Mouse (Mus musculus) cerebellum, adult (tissue): ENCODE data around the gene Cntn4.

Experiments used
- ATAC-seq: cut with Nextera tagmentation; 2 replicates; pipeline ENCODE4 v1.9.2; 2017; ENCODE audit warnings: mild to moderate bottlenecking, moderate library complexity, mixed read lengths; ENCODE audit not compliant: insufficient number of reproducible peaks, low FRiP score, low TSS enrichment

The Cntn4 gene

DNA sequence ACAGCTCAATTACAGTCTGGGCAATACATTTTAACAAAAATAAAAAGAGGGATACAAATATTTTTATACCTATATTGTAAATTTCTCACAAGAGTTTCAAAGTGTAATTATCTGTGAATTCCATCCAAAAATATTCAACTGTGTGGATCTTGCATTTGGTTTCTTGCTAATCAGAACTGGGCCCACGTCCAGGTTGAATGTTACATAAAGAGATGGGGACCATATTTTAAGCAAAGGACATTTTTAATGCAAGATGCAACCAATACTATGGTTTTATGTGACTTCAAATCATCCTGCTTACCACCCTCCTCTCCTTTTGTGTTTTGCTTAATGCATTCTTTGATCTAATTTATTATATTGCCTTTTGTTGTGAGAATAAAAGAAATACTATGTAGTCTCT lies 378.7 kb downstream of the Cntn4 start:
- no peak for ATAC-seq

DNA sequence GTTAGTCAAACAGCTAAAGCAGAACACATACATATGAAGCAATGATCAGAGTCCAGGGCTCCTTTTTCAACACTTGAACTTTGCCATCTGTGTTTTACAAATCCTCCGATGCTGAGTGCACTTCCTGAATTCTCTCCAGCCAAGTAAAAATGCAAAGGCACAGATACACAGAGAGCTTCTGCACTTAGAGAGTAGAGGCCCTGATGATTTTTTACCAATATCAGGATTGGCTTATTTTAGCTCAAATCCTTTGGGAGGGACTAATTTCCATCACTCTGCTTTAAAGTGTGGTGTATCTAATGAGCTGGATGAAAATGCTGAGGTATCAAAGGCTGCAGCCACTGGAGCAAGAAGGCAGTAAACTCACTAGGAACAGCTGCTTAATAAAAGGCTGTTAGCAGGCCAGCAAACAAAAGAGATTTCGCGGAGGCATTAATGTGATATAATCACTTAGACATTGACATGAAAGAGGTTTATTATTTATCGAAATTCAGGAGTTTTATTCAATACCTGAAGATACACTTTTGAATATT lies 400.7 kb downstream of the Cntn4 start:
- ATAC-seq: 0 out of 2 replicates have a peak, but pooled peaks have one; percentile 6

DNA sequence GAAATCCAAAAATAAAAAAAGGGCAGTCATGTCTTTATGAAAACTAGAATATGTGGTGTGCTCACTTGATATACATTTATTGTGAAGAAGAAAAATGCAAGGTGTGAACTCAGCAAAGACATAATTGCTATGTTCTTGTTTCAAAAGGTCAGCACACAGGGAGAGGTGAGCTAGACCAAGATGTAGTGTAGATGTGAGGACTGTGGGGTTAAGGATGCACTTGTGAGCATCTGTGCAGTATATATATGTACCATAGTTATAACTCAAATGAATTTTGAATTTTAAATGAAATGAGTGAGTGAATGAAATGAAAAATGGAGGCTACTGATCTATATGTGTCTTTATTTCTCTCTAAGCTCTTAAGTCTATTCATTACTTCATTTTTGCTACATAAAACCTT lies 401.2 kb downstream of the Cntn4 start:
- no peak for ATAC-seq

DNA sequence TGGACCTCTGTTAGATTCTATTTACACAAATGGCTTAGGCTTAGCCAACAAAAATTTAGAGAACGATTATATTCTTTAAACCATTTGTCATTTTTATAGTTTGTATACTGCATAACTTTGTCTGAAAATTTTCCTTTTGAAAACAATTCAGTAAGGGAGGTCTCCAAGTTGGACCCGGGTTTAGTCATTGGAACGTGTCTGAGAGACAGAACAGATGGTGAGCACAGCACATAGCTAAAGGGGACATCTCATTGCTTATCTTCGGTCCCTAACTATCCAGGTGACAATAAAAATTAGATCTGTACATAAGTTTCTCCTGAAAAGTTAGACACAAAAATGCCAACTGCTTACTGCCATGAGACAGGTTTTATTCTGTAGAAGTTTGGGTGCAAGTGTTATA lies 420.4 kb downstream of the Cntn4 start:
- ATAC-seq: no peak

DNA sequence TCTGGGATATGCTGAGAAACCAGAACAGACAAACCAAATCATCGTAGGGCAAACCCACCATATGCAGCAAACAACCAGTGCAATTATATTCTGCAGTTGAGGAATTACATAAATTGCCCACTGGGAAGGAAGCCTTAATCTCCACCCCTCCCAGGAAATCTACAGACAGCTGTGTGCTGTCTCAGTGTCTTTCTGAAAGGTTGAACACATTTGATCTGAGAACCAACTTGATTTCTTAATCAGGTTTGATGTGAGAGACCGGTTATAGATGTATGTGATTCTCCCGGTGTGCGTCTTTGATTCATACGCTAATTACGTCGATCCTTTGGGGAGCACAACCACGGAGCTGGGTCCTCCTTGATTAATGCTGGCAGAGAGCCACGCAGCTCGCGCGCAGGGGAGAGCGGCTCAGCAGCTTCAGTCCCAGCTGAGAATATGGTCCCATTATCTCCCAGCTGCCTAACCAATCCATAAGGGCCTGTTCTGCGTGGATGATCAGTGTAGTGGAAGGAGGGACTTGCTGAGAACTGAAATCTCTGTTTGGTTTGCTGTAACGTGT lies 441.1 kb downstream of the Cntn4 start:
- peak; percentile 70 for ATAC-seq

DNA sequence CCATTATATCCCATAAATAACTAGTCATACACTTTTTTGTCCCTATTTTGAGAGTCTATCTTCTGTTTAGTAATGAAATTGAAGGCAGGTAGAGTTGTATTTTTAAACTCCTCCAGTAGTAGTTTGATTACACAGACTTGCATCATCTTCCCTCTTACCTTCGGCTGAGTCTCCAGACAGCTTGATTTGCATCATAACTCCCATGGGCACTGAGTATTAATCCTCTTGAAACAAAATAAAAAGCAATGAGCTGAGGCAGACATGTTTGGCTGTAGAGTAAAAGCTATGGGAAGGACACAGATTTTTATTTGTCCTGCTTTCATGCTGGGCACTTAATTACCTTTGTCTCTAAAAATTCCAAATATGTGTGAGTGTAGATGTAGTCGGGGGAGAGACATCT lies 476.1 kb downstream of the Cntn4 start:
- ATAC-seq: no peak

DNA sequence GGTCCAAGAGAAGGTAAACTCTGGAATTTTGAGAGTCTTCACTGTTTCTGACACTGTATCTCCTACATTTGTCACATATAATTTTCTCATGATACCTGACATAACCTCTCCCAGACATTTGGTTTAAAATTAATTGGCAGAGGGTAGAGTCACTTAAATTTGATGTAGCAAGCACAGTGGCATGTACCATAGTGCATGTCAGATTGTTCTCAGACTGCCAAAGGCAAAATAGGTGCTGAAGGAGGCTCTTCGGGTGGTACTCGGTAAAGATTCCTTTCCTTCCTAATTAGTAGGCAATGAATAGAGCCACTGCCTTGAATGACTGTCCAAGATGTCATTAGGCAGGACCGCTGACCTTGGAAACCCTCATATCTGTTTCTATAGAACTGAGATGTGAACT lies 477.9 kb downstream of the Cntn4 start:
- no peak for ATAC-seq

DNA sequence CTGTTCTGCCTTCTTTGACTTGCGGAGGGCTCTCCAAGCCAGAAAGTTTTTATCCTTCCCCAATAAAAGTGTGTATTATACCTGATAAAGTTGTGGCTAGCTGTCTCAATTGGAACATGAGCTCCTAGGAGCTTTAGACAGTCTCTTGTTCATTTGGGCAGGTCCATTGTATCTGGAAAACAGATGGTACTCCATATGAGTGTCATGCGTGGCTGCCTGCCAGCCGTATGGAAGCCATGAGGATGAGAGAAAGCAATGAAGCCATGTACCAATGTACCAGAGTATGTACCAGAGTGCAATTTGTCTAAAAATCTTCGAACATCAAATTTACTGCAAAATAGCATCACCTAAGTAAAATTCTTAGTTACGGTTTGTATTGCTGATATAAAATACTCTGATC lies 500.1 kb downstream of the Cntn4 start:
- peak; percentile 77; the same call in 1 of the 2 replicates for ATAC-seq

DNA sequence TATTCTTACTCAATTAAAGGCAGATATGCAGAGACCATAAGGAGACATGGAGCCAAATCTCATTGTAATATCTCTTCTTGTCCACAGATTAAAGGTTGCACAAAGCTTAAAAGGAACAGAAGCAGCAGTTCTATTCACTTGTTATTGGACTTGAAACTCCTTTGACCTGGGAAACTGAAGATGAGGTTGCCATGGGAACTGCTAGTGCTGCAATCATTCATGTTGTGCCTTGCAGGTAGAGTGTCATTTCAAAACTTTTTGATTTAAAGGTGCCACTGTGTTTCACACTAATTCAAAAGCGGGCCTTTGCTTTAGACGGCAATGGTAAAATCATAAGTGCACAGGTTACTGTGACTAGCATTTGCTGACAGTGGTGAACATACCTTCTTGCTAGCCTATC lies 504.1 kb downstream of the Cntn4 start:
- ATAC-seq: no peak

DNA sequence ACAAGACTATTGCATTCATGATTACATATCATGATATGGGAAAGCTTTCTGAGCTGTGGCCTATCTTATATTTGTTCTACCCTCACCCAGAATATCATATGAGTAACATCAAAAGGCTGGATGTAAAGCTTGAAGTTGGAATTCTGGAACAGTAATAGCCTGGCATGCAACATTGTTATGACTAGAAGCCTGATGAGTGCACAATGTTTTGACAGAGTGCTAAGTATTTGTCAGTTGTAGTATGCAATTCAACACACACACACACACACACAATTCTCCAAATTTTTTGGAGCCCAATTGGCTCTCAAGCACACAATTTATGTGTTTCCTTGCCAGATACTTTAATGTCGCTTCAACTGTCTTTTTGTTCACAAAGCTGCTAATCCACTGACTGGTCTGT lies 523.5 kb downstream of the Cntn4 start:
- ATAC-seq: no peak

DNA sequence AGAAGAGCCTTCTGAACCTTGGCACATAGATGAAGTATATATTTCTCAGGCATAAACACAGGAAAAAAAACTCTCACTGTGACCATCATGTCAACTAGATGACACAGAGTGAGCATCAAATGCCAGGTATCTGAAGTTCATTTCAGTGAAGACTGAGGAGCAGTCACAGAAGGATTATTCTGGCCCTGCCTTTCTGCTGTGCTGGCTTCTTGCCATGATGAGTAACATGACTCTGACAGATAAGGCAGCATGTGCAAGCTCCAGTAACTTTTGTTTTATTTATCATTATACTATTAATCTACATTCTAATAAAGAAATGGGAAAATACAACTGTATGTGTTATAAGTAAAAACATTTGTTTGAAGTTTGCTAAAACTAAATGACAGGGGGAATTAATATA lies 529.9 kb downstream of the Cntn4 start:
- ATAC-seq: no peak

DNA sequence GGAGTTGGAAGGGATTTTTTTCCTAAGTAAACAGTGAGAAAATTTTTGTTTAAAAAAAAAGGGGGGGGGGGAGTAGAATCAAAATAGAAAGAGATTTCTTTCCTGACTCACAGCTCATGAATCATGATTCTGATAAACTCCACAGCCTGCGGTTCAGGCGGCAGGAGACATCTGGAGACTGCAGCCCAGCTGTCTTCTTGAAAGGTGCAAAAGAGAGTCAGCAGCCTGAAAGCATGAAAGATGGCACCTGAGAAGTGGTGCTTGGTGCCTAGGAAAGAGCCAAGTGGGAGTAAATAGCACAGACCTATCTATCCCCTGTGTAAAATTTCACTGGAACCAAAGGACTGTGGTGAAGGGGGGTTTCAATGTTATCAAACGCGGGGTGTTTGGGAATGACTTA lies 535.6 kb downstream of the Cntn4 start:
- no peak for ATAC-seq

DNA sequence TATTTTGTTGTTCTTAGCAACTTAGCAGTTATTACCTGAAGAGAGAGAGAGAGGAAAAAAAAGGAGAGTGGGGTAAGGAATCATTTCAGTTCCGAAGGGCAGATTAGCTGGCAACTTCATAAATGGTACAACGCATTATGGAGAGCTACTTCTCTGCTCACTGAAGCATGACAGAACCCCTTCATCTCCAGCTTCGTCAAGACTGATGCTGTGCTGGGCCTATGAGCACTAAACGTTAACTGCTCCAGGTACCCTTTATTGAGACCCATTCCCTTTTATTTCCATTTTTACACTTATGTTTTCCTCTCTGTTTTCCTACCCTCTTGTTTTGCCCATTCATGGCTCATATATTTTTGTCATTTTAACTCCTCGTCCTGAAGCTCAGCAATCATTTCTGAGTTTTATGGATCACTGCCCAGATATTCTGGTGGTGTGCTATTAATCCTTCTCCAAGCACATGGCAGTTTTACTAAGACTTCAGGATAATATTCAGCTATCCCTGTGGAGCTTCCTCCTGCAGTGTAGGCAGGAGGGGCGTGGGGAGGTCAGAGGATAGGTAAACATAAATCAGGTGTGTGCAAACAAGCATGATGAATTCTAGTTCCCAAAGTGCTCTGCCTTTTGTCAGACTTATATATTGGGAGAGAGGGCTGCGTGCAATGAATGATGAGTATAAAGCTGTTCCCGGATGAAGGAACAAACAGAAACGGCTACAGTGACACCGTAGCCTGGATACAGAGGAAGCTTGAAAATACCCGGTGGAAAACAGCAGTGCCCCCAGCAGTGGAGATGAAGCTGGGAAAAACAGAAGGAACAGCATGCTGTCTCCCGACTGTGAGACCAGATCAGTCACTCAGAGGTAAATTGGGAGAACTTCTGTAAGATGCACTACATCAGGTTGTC lies 559.8 kb downstream of the Cntn4 start:
- peak; percentile 45; the same call in 1 of the 2 replicates for ATAC-seq

DNA sequence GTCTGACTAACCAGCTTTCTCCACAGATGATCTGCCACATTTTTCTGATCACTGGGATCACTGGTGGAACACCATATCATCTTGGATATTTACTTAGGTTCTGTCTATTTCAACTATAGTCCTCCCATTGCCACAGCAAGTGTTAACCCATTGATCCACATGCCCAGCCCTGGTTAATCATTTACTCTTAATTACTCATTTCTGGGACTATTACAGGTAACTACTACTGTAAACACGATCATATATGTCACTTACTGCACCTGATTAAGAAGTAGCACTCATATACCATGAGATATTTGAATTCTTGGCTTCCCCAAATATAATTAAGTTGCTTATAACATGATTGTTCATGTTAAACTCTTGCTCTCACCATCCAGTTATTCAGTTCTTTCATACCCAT lies 564.1 kb downstream of the Cntn4 start:
- ATAC-seq: no peak

DNA sequence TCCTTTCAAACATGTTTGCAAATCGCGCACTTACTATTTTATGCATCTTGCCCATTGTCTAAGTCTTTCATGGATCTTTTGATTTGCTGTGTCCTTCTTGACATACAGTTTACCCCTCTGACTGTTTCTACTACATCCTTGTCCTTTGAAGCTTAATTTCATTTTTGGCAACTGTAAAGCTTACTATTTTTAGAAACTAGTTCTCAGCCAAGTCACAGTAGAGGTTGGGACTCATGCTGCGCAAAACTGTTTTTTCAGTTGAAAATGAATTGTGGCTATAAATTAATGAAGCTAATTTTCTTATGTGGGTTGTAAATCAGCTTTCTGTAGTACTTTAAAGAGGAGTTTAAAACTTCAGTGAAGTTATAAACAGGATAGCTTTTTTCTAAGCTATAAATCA lies 585.9 kb downstream of the Cntn4 start:
- ATAC-seq: peak; percentile 74

DNA sequence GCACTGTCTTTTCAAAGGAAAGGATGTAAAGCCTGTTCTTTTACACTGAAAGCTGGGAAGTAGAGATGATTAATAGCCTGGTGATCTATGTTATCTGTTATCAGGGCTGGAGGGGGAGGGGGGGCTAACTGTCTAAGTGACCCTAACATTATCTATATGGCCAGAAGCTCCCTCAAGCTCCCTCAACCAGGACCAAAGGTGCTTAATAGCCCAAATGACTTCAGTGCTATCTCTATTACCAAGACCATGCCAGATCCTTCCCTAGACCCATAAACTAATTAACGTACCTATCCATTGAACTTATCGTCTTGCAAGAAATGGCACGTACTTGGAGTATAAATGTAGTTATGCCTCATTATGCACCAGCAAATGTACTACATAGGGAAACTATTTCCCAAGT lies 588.0 kb downstream of the Cntn4 start:
- no peak for ATAC-seq

DNA sequence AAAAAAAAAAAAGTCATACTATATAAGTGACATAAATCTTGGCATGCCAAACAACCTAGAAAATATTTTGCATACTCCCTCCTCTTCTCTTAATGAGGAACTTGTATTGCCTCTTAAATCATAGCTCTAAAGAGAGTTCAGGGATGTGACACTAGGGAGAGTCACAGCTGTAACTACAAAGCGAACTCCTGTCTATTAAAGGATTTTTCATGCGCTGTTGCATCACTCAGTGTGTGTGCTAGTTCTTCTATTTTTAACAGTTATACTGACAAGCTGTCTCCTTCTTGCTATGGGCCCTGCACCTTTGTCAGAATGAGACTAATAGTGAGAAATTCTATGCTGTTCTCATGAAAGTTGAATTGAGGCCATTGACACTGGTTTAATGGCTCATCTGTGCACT lies 588.8 kb downstream of the Cntn4 start:
- no peak for ATAC-seq

DNA sequence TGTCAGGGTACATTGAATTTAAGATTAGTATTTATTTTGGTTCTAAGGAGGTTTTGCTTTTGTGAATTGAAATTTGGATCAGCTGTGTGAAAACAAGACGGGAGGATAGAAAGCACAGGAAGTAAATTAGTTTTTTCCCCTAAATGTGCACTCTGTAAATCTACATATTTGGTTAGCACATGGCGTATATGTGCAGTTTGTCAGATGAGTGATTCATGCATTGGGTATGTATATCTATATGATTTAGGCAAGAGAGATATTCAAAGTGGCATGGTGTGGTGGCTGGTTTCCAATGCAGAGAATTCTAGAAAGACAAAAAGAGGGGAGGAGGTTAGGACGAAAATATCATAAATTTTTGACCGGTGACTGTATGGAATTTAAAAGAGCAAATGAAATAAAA lies 591.3 kb downstream of the Cntn4 start:
- no peak for ATAC-seq

DNA sequence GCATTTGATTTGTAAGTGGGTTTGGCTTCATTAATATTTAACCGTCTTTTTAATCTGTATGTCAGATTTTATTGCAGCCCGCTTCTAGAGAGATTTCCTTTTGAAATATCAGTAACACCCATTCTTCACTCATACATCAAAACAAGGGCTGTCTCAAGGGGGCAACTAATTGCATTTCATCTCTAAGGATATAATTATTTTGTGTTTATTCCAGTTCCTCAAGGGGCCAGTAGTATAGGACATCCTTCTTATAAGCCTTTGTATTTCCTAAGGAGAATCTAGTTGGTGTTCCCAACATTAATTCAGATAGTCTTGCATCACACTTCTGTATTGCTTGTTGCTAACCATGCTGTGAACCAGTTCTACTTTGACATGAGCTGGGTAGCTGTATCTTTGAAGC lies 599.7 kb downstream of the Cntn4 start:
- no peak for ATAC-seq

DNA sequence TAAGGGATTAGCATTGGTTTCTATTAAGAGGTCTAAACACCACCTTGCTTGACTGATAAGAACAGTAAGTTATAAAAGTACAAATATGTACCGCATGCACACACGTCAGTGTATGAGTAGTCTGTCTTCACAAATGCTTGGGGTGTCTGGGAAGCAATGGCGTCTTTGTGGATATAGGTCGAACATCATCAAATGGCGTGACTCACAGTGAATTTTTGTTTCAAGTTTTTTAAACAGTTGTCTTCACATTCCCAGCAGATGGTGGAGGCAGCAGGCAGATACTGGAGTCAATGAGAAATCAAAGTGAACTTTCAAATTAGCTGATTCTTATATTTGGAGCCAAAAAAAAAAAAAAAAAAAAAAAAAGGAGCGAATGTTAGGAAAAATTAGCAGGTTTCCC lies 604.2 kb downstream of the Cntn4 start:
- ATAC-seq: no peak

DNA sequence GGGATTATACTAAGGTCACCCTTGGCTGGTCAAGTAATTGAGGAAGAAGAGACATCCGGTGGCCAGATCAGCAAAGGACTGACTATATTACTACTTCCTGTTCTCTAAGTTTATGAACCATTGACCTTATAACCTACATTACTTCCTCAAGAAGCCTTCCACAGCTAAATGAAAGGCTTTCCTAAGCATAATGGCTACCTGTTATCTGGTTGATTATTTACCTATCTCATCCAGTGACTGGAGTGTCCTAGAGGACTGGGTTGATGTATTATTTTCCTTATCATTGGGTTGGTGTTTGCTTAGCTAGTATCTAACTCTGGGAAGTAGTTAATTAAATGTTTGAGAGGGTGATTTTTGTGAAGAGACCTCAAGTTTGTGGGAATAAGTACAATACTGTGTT lies 606.4 kb downstream of the Cntn4 start:
- ATAC-seq: no peak

DNA sequence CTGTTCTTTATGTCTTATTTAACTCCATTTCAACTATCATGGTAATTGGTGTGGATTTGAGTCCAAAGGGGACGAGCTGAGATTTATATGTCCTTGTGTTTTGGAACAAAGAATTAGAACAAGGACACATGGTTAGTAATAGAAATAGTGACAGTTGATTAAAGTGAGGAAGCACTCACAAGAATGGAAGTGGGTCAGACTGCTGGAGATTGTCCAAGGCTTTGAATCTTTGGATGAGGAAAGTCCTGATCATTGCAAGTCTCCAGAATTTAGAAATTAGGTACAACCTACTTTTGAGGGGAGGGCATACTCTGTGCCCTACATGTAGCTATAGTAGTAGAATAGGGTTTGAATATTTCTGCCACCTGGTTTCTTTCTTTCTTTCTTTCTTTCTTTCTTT lies 622.0 kb downstream of the Cntn4 start:
- no peak for ATAC-seq
